Mouse (Mus musculus) fibroblast of lung, adult 2 months (primary cell): ENCODE data around the gene Oxsr1.
"Not testable (repeated sequence)": the region's sequence is repeated elsewhere in the genome, so short reads cannot be mapped to it uniquely, and the experiment has no call there.

Experiments used
- DNase-seq: peaks from one replicate; pipeline ENCODE4 v3.0.0-alpha.2; 2011; ENCODE audit warnings: low read depth

Gene Oxsr1

GRCm38 (mm10) chr9:119219667-119220066, 102.6 kb downstream of the Oxsr1 start:
- DNase-seq: no peak

GRCm38 (mm10) chr9:119215341-119215740, 106.9 kb downstream of the Oxsr1 start:
- not testable (repeated sequence) for DNase-seq

DNA sequence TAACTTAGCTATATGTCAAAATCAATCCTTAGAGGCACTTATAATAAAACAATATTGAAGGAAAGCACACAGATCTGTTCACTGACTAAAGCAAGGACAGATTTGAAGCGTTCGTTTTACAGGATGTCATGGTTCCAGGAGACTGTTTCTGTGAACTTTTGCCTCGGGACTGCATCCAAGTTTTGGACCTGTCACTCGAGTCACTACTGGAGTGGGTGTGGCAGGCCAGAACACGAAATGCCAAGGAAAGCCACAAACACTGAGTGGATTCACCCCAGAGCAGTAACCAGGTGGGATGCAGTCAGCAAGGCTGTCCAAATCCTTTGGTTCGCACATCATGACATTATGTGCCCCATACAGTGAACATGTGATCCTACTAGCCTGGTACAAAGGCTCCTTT, 107.6 kb downstream of the Oxsr1 start:
- DNase-seq: no peak

- no peak for DNase-seq
These were observed 109.2 kb downstream of the Oxsr1 start for GRCm38 (mm10) chr9:119212996-119213395.

DNA sequence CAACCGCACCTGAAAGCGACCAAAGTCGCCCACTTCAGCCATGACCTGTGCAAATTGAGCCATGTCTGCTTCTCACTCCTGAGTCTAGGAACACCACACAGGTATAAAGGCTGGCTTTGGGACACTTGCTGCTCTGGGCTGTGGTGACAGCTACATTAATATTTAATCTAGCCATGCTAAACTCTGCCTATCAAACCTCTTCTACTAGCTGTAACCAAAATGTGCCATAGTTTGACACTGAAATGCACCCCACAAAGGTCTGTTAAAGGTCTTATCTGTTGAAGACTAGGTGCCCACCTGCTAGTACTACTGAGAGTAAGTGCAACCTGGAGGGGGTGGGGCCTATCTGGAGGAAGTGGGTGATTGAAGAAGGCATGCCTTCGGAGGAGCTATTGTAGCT, 113.2 kb downstream of the Oxsr1 start, which contains the start of gene Slc22a13:
Gene Slc22a13, minus strand, starts transcription at position 101 of the 400 bp plus-strand sequence.
- DNase-seq: no peak

GRCm38 (mm10) chr9:119207113-119207512, 115.1 kb downstream of the Oxsr1 start:
- no peak for DNase-seq

GRCm38 (mm10) chr9:119206666-119207065, 115.6 kb downstream of the Oxsr1 start:
- no peak for DNase-seq

DNA sequence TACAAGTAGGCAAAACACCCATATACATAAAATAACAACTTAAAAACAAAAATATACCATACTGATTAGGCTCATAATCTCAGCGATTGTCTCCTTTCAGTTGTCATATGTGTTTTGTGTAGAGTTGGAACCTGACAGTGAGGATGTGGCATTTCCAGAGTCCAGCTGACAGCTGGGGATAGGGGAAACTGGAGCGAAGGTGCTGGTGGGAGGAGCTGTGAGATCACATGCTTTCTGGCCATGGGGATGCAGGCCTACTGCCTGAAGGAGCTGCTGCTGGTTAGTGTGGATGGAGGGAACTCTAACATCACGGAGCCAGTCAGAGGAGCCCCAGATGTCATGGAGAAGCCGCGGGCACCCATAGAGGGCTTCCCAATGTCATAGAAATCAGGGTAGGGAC, 116.5 kb downstream of the Oxsr1 start:
- no peak for DNase-seq

DNA sequence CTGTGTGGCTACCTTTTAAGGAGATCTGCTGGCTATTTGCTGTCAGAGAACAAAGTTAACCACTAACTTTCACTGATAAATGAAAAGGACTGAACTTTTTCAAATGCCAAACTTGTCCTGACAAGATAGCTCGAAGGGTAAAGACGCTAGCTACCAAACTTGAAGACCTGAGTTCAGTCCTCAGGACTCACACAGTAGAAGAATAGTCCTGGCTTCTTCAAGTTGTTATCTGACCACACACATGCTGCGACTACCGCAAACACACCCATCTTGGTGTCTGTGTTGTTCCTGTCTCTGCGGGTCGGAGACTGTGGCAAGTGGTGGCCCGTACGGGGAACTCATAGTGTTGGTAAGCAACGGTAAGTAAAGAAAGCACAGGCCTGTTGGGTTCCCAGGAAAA, 118.6 kb downstream of the Oxsr1 start:
- no peak for DNase-seq

GRCm38 (mm10) chr9:119201653-119202052, 120.6 kb downstream of the Oxsr1 start:
- DNase-seq: no peak

- no peak for DNase-seq
These were observed 122.9 kb downstream of the Oxsr1 start for GRCm38 (mm10) chr9:119199151-119199861.

- no peak for DNase-seq
These were observed 129.8 kb downstream of the Oxsr1 start for GRCm38 (mm10) chr9:119192202-119192990.
